Mouse (Mus musculus) lung, adult 2 months (tissue): ENCODE results near the gene Insl5.

ENCODE experiments used
- CTCF ChIP-seq: fragments of 200-500 bp; IDR thresholded peaks from 2 replicates; pipeline ENCODE4 v1.5.1; 2011; ENCODE audit warnings: mild to moderate bottlenecking, low read length, control low read depth; ENCODE audit not compliant: insufficient read depth
- POLR2A ChIP-seq: fragments of 200-500 bp; IDR thresholded peaks from 2 replicates; pipeline ENCODE4 v1.6.1; 2011; ENCODE audit warnings: low read depth, mild to moderate bottlenecking, control low read depth, low read length, borderline replicate concordance; ENCODE audit errors: extremely low read depth

DNA sequence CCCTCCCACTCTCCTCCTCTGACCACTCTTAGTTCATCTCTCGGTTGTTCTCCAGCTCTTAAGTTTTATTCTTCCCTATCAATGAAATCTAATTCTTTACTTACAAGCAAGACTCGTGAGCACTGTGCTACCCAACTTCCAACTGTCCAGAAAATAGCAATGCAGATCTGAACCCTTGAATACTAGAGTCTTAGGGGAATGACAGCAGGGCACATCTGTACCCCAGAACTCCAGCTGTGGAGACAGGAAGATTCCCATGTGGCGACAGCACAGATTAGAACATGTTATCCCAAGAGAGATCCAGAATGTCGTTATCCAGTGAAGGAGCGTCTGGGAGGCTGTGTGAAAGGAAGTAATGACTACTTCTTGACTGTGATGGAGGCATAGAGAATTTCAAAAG is 20.4 kb downstream of the Insl5 start:
- TF ChIP-seq CTCF (no peak), POLR2A (no peak)
